Mouse (Mus musculus) bone marrow, adult 2 months (tissue): ENCODE measurements around the gene Ifna12.
"Not testable (repeated sequence)": the region's sequence is repeated elsewhere in the genome, so short reads cannot be mapped to it uniquely, and the experiment has no call there.

ENCODE experiments used
- CTCF ChIP-seq: fragments of 200-500 bp; IDR thresholded peaks from 2 replicates; pipeline ENCODE4 v1.5.1; 2011; ENCODE audit warnings: low read length, control low read depth; ENCODE audit not compliant: control insufficient read depth, insufficient read depth
- POLR2A ChIP-seq: fragments of 200-500 bp; IDR thresholded peaks from 2 replicates; pipeline ENCODE4 v1.6.1; 2011; ENCODE audit warnings: low read depth, mild to moderate bottlenecking, control low read depth, low read length, borderline replicate concordance; ENCODE audit not compliant: control insufficient read depth

GRCm38 (mm10) chr4:88558145-88558544 lies 45.0 kb downstream of the Ifna12 start, which contains the start of gene Ifna15:
- TF ChIP-seq CTCF, POLR2A: not testable (repeated sequence)
